Mouse (Mus musculus) induced T-regulatory cell, adult 2 months (primary cell): ENCODE measurements at regions not wholly inside any gene's neighbourhood (a gene's known extent, or its start where the extent isn't known, plus 50 kb on each side); places are given as distances from the start of the nearest gene placed in this dataset.

ENCODE experiments used
- DNase-seq: peaks from one replicate; pipeline ENCODE4 v3.0.0-alpha.2; 2012; ENCODE audit warnings: low read depth

- no peak for DNase-seq
Observed at GRCm38 (mm10) chr2:45608926-45609325, 491.7 kb upstream of the Zeb2 start.

DNA sequence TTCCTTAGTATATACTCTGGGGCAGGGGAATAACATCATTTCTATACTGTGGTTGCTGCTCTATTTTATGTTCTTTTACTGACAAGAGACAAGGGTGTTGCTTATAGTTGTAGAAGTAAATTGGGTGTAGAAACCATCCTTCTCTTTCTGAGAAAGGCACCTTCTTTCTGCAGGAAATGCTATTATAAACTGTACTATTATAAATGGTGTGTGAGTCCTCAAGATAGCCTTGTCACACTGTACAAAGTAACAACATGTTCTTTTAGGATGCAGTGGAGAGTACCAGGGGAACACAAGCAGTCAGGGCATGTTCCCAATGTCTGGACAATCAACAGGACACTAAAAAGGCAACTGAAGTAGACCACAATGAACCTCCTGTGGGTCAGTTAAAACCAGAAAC is 490.2 kb upstream of the Zeb2 start:
- no peak for DNase-seq

DNA sequence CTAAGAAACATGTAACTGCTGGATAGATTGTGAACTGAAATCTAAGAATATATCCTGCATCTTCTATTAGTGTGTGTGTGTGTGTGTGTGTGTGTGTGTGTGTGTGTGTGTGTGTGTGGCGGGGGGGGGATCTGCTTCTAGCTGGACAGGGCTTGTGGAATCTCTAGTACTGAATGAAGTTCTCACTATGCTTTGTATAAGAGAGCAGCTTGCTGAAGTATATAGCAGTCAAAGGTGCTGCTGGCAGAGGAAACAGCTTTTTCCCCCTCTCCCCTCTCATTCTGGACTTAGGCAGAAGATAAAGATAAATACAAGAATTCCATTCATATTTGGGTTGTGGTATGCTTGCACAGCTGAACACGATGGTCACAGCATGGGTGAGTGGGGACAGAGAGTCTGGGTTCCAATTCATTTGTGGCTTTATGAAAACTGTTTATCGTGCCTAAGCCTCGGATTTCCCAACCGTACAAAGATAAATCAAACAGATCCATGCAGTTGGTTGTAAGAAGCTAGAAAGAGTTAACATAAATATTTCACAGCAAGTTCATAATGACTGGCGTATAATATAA is 484.2 kb upstream of the Zeb2 start:
- DNase-seq = no peak

DNA sequence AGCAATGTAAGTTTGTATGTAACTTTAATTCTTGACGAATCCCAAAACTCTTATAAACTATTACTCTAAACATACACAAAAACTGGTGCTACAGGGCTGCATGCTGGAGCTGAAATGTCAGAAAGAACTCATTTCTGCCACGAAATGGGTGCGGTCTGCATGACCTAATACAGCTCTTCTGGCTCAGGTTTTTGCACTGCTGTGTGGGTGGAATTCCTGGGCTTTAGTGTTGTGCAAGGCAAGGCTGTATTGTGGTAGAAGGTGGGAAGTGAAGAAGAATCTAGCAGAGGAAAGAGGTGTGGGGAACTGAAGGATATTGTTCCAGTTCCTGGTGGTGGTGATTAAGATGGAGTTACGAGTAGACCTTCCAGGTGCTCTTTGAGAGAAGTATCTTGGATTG is 476.6 kb upstream of the Zeb2 start:
- no peak for DNase-seq

DNA sequence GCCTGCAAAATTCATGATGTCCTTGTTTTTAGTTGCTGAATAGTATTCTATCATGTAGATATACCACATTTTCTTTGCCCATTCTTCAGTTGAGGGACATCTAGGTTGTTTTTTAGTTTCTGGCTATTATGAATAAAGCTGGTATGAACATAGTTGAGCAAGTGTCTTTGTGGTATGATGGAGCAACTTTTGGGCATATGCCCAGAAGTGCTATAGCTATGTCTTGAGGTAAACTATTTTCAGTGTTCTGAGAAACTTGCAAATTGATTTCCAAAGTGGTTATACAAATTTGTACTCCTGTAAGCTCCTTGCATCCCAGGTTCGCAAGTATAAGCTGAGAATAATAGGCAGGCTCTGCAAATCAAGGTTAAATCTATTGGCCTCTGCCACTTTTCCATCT is 473.8 kb upstream of the Zeb2 start:
- DNase-seq = no peak

GRCm38 (mm10) chr2:45588248-45588647 is 471.1 kb upstream of the Zeb2 start:
- no peak for DNase-seq

DNA sequence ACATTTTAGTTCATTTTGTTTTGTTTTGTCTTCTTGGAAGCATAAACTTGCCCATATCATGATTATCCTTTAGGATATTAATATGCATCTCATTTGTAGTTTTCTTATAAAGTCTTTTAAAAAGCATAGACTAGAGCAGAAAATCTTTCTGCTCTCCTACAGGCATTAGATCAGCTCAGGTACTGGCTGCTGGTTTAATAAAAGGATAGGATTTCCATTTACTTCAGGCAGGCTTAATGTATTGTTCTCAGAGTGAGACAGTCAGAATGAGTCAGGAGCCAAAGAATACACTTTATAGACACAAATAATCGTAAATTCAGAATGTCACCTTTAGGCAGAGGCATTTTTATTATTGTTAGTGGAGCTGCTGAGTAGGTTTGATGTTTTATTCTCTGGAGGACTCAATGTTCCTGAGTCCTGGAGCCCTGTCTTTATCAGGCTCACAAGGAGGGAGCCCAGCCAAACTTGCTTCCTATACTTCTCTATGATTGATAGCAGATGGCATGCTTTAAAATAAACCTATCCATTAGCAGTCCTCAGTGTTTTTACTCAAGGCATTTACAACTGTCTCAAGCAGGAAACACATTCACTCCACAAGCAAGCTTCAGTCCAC is 469.5 kb upstream of the Zeb2 start:
- no peak for DNase-seq

- no peak for DNase-seq
Observed at GRCm38 (mm10) chr2:45581549-45581925, 464.3 kb upstream of the Zeb2 start.

GRCm38 (mm10) chr2:45580838-45581548 is 463.8 kb upstream of the Zeb2 start:
- no peak for DNase-seq

DNA sequence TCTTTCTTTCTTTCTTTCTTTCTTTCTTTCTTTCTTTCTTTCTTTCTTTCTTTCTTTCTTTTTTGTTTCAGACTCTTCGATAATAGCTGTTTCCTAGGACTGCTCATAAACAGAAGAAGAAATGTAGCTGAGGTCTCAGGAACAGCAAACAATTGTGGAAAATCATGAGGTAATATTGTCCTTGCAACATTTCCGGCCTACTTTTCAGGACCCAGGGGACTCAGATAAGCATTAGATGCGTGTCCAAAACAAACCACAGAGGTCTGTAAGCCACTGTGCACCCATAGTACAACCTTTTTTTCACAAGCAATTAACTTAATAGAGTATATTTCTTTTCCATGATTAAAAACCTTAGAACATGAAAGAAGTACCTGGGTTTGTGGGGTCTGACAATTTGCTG is 455.7 kb upstream of the Zeb2 start:
- DNase-seq = no peak

GRCm38 (mm10) chr2:45554707-45555106 is 437.5 kb upstream of the Zeb2 start:
- DNase-seq = no peak

GRCm38 (mm10) chr2:45541394-45541793 is 424.2 kb upstream of the Zeb2 start:
- no peak for DNase-seq

GRCm38 (mm10) chr2:45538950-45539349 is 421.8 kb upstream of the Zeb2 start:
- DNase-seq = no peak

GRCm38 (mm10) chr2:45537722-45538121 is 420.5 kb upstream of the Zeb2 start:
- DNase-seq = no peak

DNA sequence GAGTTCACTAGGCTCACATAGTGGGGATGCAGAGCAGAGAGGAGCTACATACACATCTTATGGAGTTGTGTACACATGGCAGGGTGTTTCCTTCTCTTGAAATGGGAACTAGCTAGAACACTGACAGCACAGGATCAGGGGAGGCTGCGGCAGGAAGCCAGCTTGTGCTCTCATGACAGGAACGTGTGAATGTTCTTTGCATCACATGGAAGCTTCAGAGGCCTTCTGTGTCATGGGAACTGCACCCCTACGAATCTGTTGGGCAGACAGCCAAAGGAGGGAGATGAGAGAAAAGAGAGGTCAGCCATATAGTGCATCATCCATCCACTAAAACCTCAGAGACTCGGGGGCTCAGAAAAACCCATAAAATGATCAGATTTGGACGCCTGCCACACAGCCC is 417.6 kb upstream of the Zeb2 start:
- no peak for DNase-seq

- no peak for DNase-seq
Observed at GRCm38 (mm10) chr2:45522310-45522709, 405.1 kb upstream of the Zeb2 start.

DNA sequence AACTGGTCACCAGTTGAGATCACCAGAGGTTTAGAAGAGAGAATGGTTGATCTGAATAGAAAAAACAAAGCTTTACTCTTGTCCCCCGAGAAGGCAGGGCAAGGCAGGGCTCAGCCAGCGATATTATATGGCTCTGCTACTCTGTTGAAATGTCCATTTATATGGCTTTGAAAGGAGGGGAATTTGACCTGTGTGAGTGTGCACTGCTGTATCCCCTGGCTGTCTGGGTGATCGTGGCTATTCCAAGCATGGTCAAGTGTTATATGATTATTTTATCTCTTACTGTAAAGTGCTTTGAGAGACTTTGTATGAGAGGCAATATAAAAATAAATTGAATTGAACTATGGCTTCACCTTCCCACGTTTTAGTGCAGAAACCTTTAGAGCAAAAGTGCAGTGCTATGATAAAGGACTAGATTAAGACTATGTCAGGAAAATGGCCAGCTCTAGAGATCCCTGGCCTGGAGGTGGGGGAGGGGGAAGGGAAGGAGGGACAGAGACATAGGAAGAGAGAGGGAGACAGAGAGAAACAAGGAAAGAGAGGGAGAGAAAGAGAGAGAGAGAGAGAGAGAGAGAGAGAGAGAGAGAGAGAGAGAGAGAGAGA is 402.5 kb upstream of the Zeb2 start:
- DNase-seq = no peak

DNA sequence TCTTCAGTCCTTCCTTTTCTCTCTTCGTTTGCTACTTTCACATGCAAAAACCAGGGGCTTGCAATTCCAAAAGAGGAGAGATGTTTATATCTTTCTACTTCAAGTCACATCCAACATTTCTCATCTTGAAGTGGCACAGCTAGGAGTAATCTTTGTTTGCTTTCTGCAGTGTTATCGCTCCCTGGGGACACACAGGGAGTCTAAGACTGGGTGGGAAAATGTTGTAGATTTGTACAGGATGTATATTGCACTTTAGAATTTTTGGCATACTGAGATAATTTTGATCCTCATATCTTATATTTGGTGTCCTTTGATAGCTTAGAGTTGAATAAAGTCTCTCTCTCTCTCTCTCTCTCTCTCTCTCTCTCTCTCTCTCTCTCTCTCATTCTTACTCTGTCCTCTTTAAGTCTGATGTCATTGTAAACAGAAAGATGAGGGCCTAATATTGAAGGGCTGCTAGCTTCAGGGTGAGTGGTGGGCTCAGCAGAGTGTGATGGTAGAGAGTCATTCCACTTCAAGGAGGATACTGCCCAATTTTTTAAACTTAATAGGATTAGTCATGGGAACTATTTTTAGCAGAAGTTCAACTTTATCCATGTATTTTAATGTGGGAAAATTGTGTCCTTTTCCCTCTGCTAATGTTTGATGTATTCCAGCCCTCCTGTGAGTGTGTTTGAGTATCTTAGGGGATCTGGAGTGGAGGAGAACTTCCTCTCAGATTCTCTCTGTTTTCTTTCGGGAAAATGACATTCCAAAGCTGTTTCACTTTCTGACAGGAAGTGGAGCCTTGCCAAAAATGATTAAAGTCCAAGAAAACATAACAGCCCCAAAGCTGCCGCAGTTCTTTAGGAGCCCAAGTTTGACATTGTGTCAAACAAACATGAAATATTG is 397.3 kb upstream of the Zeb2 start:
- DNase-seq = no peak

DNA sequence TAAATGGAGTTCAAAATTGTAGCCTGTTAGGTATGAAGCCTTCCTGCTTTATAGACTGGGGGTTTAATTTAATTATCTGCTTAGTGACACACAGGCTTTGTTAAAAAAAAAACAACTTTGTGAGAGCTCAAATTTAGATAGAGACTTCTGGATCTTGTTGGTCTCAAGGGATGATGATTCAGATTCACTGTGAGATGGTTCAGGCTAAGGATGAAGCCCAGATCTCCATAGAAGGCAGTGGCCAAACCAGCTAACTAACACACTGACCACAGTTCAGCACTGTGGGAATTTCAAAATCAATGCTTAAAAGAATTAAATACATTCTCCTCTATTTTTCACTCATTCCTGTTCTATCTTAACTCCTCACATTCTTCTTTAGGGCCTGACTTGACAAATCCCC is 395.7 kb upstream of the Zeb2 start:
- no peak for DNase-seq

DNA sequence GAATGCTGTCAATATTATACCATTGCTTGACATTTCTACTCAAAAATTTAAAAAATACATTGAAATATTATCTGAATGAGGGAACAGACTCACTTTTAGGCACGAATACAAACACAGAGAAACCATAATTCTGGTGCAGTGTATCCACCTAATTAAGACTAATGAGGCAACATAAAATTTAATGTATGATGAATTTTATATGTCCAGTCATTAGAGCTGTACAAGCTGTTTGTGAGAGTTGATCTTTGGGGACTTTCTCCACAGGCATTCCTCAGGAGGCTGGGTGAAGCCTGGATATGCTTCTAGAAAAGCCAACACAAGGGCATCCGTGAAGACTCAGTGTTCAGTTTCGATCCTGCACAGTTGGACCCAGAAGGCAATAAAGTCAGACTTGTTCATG is 394.6 kb upstream of the Zeb2 start:
- DNase-seq = no peak

GRCm38 (mm10) chr2:45504468-45504867 is 387.3 kb upstream of the Zeb2 start:
- DNase-seq = no peak

GRCm38 (mm10) chr2:45493656-45494055 is 376.5 kb upstream of the Zeb2 start:
- no peak for DNase-seq
